Mouse (Mus musculus): ENCODE data around the gene Slc29a1. TPM values are rescaled to one million over a fixed set of nuclear protein-coding genes. Genes with fewer than 3 reads are reported as not detected.

Slc29a1 gene
- total RNA-seq, 1 experiment = 321 TPM

GRCm38 (mm10) chr17:45536264-45536663 is 63.1 kb downstream of the Slc29a1 start:
- Histone ChIP-seq H3K27ac (ENCODE audit: insufficient read depth, low read depth, low read length, poor library complexity, severe bottlenecking) (no peak overlapping the region), H3K36me3 (ENCODE audit: control insufficient read depth, insufficient read depth, low read length, poor library complexity, severe bottlenecking) (no peaks in the 10 kb centered on the region), H3K4me1 (ENCODE audit: control insufficient read depth in 2 of 2, insufficient read depth in 2 of 2, low read length in 2 of 2, poor library complexity in 1 of 2) (peaks cover 0 to 7% of the 10 kb centered on the region in 2 experiments; a peak in 1 of 4 replicates), H3K9me3 (ENCODE audit: control insufficient read depth, insufficient read depth, low read depth, low read length) (no peaks in the 10 kb centered on the region), H3K9ac (ENCODE audit: insufficient read depth, low read depth, low read length, poor library complexity, severe bottlenecking) (no peak overlapping the region), H3K4me3 (ENCODE audit: insufficient read depth in 1 of 2, low read depth in 1 of 2, low read length in 2 of 2, poor library complexity in 1 of 2, severe bottlenecking in 1 of 2) (no peak overlapping the region)
- in situ Hi-C loops (cut with MboI; ENCODE audit: low sequenced_read_pairs in 2 of 2, unreplicated experiment in 2 of 2) = no loop called here
- no peak for DNase-seq (ENCODE audit: low read depth, low spot score)
- TF ChIP-seq CHD2 (IDR thresholded peaks at IDR 0.05; ENCODE audit: low read depth, low read length) (no peak), ZC3H11A (IDR thresholded peaks at IDR 0.05; ENCODE audit: borderline replicate concordance, low read depth, low read length) (no peak)

Other genes starting within 250 kb of the Slc29a1 start
- gene Cdc5l, start 165.9 kb downstream of the Slc29a1 start, total RNA-seq (2012; rRNA removed) = 116 and 125 TPM in 2 replicates
- gene Spats1, start 124.2 kb downstream of the Slc29a1 start, total RNA-seq (2012; rRNA removed) = 8.5 and 9.7 TPM in 2 replicates
- 36.6 and 60.9 TPM in 2 replicates for gene Aars2, start 92.8 kb downstream of the Slc29a1 start, total RNA-seq (2012; rRNA removed)
- 0.09 and 0.11 TPM in 2 replicates for gene Tcte1, start 76.2 kb downstream of the Slc29a1 start, total RNA-seq (2012; rRNA removed)
- 2.1 and 4.0 TPM in 2 replicates for gene Tmem151b, start 49.9 kb downstream of the Slc29a1 start, total RNA-seq (2012; rRNA removed)
- gene Nfkbie, start 43.9 kb downstream of the Slc29a1 start, total RNA-seq (2012; rRNA removed) = 2.1 and 2.2 TPM in 2 replicates
- 96.7 and 98.7 TPM in 2 replicates for gene Slc35b2, start 35.7 kb downstream of the Slc29a1 start, total RNA-seq (2012; rRNA removed)
- 1,660 and 1,758 TPM in 2 replicates for gene Hsp90ab1, start 26.3 kb downstream of the Slc29a1 start, total RNA-seq (2012; rRNA removed)
- gene Mymx, start 2.5 kb upstream of the Slc29a1 start, total RNA-seq (2012; rRNA removed) = 66.0 and 95.3 TPM in 2 replicates
- 0.48 TPM in 1 of 2 replicates, not detected in the other for gene Capn11, start 59.7 kb upstream of the Slc29a1 start, total RNA-seq (2012; rRNA removed)
- gene Mrpl14, start 86.7 kb upstream of the Slc29a1 start, total RNA-seq (2012; rRNA removed) = 39.2 and 48.2 TPM in 2 replicates
- gene Tmem63b, start 87.3 kb upstream of the Slc29a1 start, total RNA-seq (2012; rRNA removed) = 89.1 and 139 TPM in 2 replicates
- gene 1600014C23Rik, start 134.2 kb upstream of the Slc29a1 start, total RNA-seq (2012; rRNA removed) = 0.58 TPM in 1 of 2 replicates, not detected in the other

All from ES-E14 (cell line).